Mouse (Mus musculus): ENCODE measurements around the gene Itgb5.

The Itgb5 gene

GRCm38 (mm10) chr16:33988358-33989012, 159.0 kb downstream of the Itgb5 start:
- no peak for DNase-seq (ENCODE audit: low spot score in 2 of 2)

GRCm38 (mm10) chr16:33989106-33989505, 159.6 kb downstream of the Itgb5 start:
- no peak for DNase-seq (ENCODE audit: low spot score in 2 of 2)

DNA sequence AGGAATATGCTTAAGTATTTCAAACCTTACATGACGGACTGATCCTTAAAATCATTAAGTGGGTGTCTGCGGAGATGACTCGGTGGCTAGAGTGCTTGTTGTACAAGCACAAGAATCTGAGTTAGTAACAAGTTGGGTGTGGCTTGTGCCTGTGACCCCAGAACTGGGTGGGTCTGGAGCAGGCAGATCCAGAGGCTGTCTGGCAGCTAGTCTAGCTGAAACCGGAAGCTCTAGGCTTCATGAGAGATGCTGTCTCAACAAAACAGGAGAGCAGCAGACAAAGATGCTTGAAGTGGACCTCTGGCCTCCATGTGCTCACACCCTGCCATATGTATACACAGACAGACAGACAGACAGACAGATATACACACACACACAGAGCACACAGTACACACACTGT, 161.2 kb downstream of the Itgb5 start:
- DNase-seq (ENCODE audit: low spot score in 2 of 2): no peak

DNA sequence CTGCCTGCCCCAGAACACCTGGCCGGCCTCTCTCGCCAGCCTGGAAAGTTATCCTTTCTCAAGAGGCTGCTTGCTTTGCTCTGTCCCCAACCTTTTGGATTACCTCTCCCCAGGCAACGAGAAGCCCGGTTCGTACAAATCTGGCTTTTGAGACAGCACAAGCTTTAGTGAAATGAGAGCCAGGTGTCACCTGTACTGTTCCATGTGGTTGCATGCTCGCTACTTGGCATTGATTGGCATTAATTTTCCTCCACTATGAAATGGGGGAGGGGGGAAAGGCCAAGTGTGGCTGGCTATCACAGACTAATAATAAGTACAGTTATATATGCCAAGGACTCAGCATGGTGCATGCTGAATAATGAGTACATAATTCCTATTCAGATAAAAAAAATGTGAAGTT, 164.9 kb downstream of the Itgb5 start:
- no peak for DNase-seq (ENCODE audit: low spot score in 2 of 2)

DNA sequence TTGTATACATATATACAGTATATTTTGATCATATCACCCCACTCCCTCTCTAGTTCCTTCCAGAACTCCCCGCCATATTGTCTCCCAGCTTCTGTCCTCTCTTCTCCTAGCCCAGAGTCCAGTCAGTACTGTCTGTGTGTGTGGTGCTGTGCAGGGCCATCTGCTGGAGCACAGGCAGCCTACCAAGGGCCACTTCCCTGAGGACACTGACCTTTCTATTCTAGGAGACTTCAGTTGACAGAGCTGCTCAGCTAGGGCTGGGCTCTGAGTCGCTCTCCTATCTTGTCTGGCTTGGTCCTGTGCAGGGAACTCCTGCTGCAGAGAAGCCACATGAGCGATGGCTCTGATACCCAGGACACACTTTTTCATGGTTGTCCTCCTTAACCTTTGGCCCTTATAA, 166.0 kb downstream of the Itgb5 start:
- DNase-seq (ENCODE audit: low spot score in 2 of 2): no peak

DNA sequence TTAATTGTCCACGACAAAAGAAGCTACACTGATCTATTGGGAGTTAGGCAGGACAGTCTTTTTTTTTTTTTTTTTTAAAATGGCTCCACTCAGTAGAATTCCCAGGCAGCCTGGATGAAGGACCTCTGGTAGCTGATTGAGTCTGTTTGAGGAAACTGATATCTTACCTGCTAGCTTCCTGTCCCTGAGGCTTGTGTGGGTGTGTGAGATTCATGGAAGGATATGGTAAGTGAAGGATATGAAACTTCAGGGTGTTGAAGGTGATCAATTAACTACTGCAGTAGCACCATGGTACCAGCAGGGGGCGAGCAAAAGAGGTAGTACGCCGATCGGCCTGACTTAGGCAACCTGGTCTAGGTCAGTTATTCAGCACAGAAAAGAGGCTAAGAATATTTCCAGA, 166.6 kb downstream of the Itgb5 start:
- peak in 1 of 2 experiments; percentile 48 for DNase-seq (ENCODE audit: low spot score in 2 of 2)

- no peak for DNase-seq (ENCODE audit: low spot score in 2 of 2)
These were observed 168.5 kb downstream of the Itgb5 start for GRCm38 (mm10) chr16:33998011-33998410.
